Mouse (Mus musculus): ENCODE results near the gene Hexa. TPM values are rescaled to one million over a fixed set of nuclear protein-coding genes. Genes with fewer than 3 reads are reported as not detected.

Gene Hexa
- total RNA-seq, 1 experiment = 45.0 TPM

DNA sequence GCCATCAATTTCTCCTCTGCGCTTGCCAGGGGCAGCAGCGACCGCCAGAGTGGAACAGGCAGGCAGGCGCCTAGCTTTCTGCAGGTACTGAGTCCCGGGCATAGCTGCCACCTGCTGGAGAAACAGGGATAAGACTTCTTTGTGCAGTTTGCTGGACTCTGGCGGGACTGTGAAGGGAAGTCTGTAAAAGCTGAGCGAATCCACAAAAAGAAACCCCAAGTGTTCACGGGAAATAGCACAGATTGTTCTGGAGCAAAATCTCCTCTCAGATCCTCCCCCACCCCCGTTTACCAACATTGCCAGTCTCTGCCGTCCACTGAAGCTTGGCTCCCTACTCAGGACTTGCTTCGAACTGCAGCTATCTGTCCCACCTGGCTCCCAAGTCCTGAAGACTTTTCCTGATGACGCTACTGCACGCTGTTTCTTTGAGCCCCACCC is 45.5 kb downstream of the Hexa start:
- peak; percentile 74 for DNase-seq (ENCODE audit: low read depth, low spot score)
- no peak overlapping the region for H3K27ac ChIP-seq (ENCODE audit: insufficient read depth, low read depth, low read length, poor library complexity, severe bottlenecking)
- H3K9me3 ChIP-seq (ENCODE audit: control insufficient read depth, insufficient read depth, low read depth, low read length) = no peaks in the 10 kb centered on the region
- no peak for TF ChIP-seq HCFC1 (IDR thresholded peaks at IDR 0.05; ENCODE audit: borderline replicate concordance, insufficient read depth, low read length)
- TF ChIP-seq ZNF384 (IDR thresholded peaks at IDR 0.05; ENCODE audit: low read depth, low read length) = no peak
- no peak for TF ChIP-seq CHD2 (IDR thresholded peaks at IDR 0.05; ENCODE audit: low read depth, low read length)
- 0 out of 2 replicates have a peak, but pooled peaks have one; percentile 16 for TF ChIP-seq MAFK (IDR thresholded peaks at IDR 0.05; ENCODE audit: insufficient read depth, low read depth, low read length)
- TF ChIP-seq ZC3H11A (IDR thresholded peaks at IDR 0.05; ENCODE audit: borderline replicate concordance, low read depth, low read length) = peak; percentile 64; the same call in 1 of the 2 replicates
- in situ Hi-C loops (cut with MboI; ENCODE audit: low sequenced_read_pairs in 2 of 2, unreplicated experiment in 2 of 2) = no loop called here
- peak overlapping the region; percentile 62 for H3K9ac ChIP-seq (ENCODE audit: insufficient read depth, low read depth, low read length, poor library complexity, severe bottlenecking)
- peak overlapping the region in 1 of 2 experiments; percentile 14; a peak in 2 of 4 replicates for H3K4me3 ChIP-seq (ENCODE audit: insufficient read depth in 1 of 2, low read depth in 1 of 2, low read length in 2 of 2, poor library complexity in 1 of 2, severe bottlenecking in 1 of 2)
- peaks cover 2% of the 10 kb centered on the region in 2 experiments; a peak in 1 of 4 replicates for H3K4me1 ChIP-seq (ENCODE audit: control insufficient read depth in 2 of 2, insufficient read depth in 2 of 2, low read length in 2 of 2, poor library complexity in 1 of 2)
- no peaks in the 10 kb centered on the region for H3K36me3 ChIP-seq (ENCODE audit: control insufficient read depth, insufficient read depth, low read length, poor library complexity, severe bottlenecking)

DNA sequence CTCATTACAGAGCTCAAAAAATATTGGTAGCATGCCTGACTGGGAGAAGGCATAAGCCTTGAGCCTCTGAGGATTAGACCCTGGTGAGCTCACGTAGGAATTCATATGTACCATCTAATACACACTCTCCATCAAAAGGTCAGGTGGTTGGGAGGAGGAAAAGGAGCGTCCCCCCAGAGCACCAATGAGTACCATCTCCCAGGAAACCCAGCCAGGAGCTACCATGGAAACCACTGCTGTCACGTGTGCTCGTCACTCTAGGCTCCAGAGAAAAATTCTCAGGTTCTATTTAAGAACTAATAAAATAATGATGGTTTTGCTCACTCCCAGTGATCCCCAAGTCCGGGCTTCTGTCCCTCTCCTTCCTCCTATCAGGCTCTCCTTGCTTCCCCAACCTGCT is 48.9 kb downstream of the Hexa start:
- in situ Hi-C loops (cut with MboI; ENCODE audit: low sequenced_read_pairs in 2 of 2, unreplicated experiment in 2 of 2) = no loop called here
- H3K36me3 ChIP-seq (ENCODE audit: control insufficient read depth, insufficient read depth, low read length, poor library complexity, severe bottlenecking) = no peaks in the 10 kb centered on the region
- H3K9me3 ChIP-seq (ENCODE audit: control insufficient read depth, insufficient read depth, low read depth, low read length) = no peaks in the 10 kb centered on the region
- H3K4me1 ChIP-seq (ENCODE audit: control insufficient read depth in 2 of 2, insufficient read depth in 2 of 2, low read length in 2 of 2, poor library complexity in 1 of 2) = peaks cover 2% of the 10 kb centered on the region in 2 experiments; a peak in 1 of 4 replicates
- TF ChIP-seq ZC3H11A (IDR thresholded peaks at IDR 0.05; ENCODE audit: borderline replicate concordance, low read depth, low read length) = no peak
- no peak for TF ChIP-seq MAFK (IDR thresholded peaks at IDR 0.05; ENCODE audit: insufficient read depth, low read depth, low read length)
- TF ChIP-seq HCFC1 (IDR thresholded peaks at IDR 0.05; ENCODE audit: borderline replicate concordance, insufficient read depth, low read length) = no peak
- TF ChIP-seq ZNF384 (IDR thresholded peaks at IDR 0.05; ENCODE audit: low read depth, low read length) = no peak
- TF ChIP-seq CHD2 (IDR thresholded peaks at IDR 0.05; ENCODE audit: low read depth, low read length) = no peak
- DNase-seq (ENCODE audit: low read depth, low spot score) = no peak
- no peak overlapping the region for H3K27ac ChIP-seq (ENCODE audit: insufficient read depth, low read depth, low read length, poor library complexity, severe bottlenecking)
- no peak overlapping the region for H3K4me3 ChIP-seq (ENCODE audit: insufficient read depth in 1 of 2, low read depth in 1 of 2, low read length in 2 of 2, poor library complexity in 1 of 2, severe bottlenecking in 1 of 2)
- H3K9ac ChIP-seq (ENCODE audit: insufficient read depth, low read depth, low read length, poor library complexity, severe bottlenecking) = no peak overlapping the region

DNA sequence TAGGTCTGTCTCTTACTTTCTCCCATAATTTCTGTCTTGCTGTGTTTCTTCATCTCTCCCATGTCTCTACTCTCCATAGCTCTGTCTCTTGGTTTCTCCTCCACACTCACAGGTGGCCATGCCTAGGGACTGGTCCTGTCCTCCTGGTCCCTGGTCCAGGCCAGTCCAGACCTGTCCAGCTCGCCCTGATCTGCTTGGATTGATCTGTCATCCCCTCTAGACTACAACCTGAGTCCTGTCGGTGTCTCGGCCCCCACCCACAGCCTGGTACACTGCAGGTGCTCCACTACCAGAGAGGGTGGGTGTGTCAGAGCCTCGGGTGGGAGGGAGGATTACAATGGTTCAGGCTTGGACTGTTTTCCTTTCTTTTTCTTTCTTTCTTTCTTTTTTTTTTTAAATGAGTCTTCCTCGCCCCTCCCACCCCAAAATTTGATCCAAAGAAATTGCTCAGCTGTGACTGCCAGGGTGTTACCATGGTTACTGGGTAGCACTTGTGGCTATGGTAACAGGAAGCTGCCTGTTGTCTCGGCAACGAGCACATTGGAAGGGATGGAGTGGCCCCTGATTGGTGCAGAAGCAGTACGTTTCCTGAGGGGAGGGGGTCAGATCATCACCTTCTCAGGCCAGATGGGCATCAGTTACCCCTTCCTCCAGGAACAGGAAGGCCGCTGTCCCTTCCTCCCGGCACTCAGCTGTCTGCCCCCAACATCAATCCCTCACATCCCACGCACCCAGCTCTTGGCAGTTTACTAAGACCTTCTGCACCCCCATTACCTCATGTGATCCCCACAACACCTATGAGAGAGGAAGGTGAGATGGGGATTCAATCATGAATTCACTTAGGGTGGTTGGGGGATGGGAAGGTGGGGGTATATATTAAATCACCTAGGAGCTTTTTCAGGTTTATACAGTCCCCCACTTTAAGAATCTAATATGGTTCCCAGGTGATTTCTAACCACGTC is 49.7 kb downstream of the Hexa start:
- Histone ChIP-seq H3K4me3 (ENCODE audit: insufficient read depth in 1 of 2, low read depth in 1 of 2, low read length in 2 of 2, poor library complexity in 1 of 2, severe bottlenecking in 1 of 2) (no peak overlapping the region), H3K9ac (ENCODE audit: insufficient read depth, low read depth, low read length, poor library complexity, severe bottlenecking) (no peak overlapping the region), H3K27ac (ENCODE audit: insufficient read depth, low read depth, low read length, poor library complexity, severe bottlenecking) (no peak overlapping the region), H3K36me3 (ENCODE audit: control insufficient read depth, insufficient read depth, low read length, poor library complexity, severe bottlenecking) (no peaks in the 10 kb centered on the region), H3K4me1 (ENCODE audit: control insufficient read depth in 2 of 2, insufficient read depth in 2 of 2, low read length in 2 of 2, poor library complexity in 1 of 2) (peaks cover 0 to 2% of the 10 kb centered on the region in 2 experiments; a peak in 1 of 4 replicates), H3K9me3 (ENCODE audit: control insufficient read depth, insufficient read depth, low read depth, low read length) (no peaks in the 10 kb centered on the region)
- in situ Hi-C loops (cut with MboI; ENCODE audit: low sequenced_read_pairs in 2 of 2, unreplicated experiment in 2 of 2) = no loop called here
- no peak for DNase-seq (ENCODE audit: low read depth, low spot score)
- TF ChIP-seq MAFK (IDR thresholded peaks at IDR 0.05; ENCODE audit: insufficient read depth, low read depth, low read length) (no peak), ZC3H11A (IDR thresholded peaks at IDR 0.05; ENCODE audit: borderline replicate concordance, low read depth, low read length) (no peak), CHD2 (IDR thresholded peaks at IDR 0.05; ENCODE audit: low read depth, low read length) (no peak), HCFC1 (IDR thresholded peaks at IDR 0.05; ENCODE audit: borderline replicate concordance, insufficient read depth, low read length) (no peak), ZNF384 (IDR thresholded peaks at IDR 0.05; ENCODE audit: low read depth, low read length) (no peak)

DNA sequence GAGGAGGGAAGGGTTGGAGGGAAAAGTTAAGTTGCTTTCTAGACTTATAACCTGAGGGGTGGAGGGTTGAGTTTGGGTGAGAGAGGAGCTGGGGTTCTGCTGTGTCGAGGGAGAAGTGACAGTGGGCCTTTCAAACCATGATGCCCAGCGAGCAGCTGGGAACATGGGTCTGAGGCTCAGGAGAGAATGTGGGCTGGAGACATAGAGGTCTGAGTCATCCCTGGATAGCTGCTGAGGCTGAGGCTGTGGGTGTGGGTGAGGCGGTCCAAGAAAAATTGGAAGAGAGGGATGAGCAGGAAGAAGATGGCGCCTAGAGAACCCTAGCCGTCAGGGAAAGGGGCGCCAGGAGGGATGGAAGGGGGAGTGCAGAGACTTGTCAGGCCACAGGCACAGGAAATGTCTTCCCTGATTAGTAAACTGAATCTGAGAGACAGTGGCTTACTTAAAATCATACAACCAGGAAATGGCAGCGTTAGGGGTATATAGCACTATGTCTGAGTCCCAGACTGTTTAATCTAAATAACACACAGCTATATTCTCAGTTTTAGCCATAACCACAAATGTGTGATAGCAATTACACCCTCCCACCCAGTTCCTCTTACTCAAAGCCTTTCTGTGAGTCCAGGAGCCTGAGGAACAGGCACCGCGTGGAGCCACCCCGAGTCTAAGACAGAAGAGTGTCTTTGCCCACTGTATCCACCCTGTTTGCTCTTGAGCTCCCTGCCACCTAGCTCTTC is 50.5 kb downstream of the Hexa start:
- TF ChIP-seq MAFK (IDR thresholded peaks at IDR 0.05; ENCODE audit: insufficient read depth, low read depth, low read length) (no peak), CHD2 (IDR thresholded peaks at IDR 0.05; ENCODE audit: low read depth, low read length) (no peak), ZC3H11A (IDR thresholded peaks at IDR 0.05; ENCODE audit: borderline replicate concordance, low read depth, low read length) (no peak), HCFC1 (IDR thresholded peaks at IDR 0.05; ENCODE audit: borderline replicate concordance, insufficient read depth, low read length) (no peak), ZNF384 (IDR thresholded peaks at IDR 0.05; ENCODE audit: low read depth, low read length) (no peak)
- H3K4me3 ChIP-seq (ENCODE audit: insufficient read depth in 1 of 2, low read depth in 1 of 2, low read length in 2 of 2, poor library complexity in 1 of 2, severe bottlenecking in 1 of 2) = no peak overlapping the region
- no peak overlapping the region for H3K27ac ChIP-seq (ENCODE audit: insufficient read depth, low read depth, low read length, poor library complexity, severe bottlenecking)
- H3K9me3 ChIP-seq (ENCODE audit: control insufficient read depth, insufficient read depth, low read depth, low read length) = no peaks in the 10 kb centered on the region
- DNase-seq (ENCODE audit: low read depth, low spot score) = no peak
- H3K4me1 ChIP-seq (ENCODE audit: control insufficient read depth in 2 of 2, insufficient read depth in 2 of 2, low read length in 2 of 2, poor library complexity in 1 of 2) = peaks cover 0 to 2% of the 10 kb centered on the region in 2 experiments; a peak in 1 of 4 replicates
- H3K36me3 ChIP-seq (ENCODE audit: control insufficient read depth, insufficient read depth, low read length, poor library complexity, severe bottlenecking) = no peaks in the 10 kb centered on the region
- no peak overlapping the region for H3K9ac ChIP-seq (ENCODE audit: insufficient read depth, low read depth, low read length, poor library complexity, severe bottlenecking)
- in situ Hi-C loops (cut with MboI; ENCODE audit: low sequenced_read_pairs in 2 of 2, unreplicated experiment in 2 of 2) = no loop called here
